Mouse (Mus musculus): ENCODE measurements around the gene Myo16. TPM values are rescaled to one million over a fixed set of nuclear protein-coding genes. Genes with fewer than 3 reads are reported as not detected.

Gene Myo16
- polyA plus RNA-seq, 1 experiment from 2014 or later, result 2.0 TPM

- ATAC-seq (no peak), DNase-seq (ENCODE audit: low spot score) (no peak)
- Histone ChIP-seq H3K4me3 (ENCODE audit: low read depth, low read length) (no peak overlapping the region), H3K9me3 (replicated peaks; ENCODE audit: control insufficient read depth, low read length) (no peaks in the 10 kb centered on the region), H3K4me2 (ENCODE audit: low read length) (no peak overlapping the region), H3K4me1 (ENCODE audit: control insufficient read depth, insufficient read depth, low read length) (no peaks in the 10 kb centered on the region), H3K27ac (ENCODE audit: low read depth, low read length) (no peak overlapping the region), H3K9ac (ENCODE audit: low read length) (no peak overlapping the region), H3K27me3 (replicated peaks; ENCODE audit: control insufficient read depth, insufficient read depth, low read length) (no peaks in the 10 kb centered on the region), H3K36me3 (ENCODE audit: control insufficient read depth, insufficient read depth, low read length) (no peaks in the 10 kb centered on the region)
- WGBS, result 85% methylated on average over 1 of the region's 1 CpGs
These were observed 196.7 kb downstream of the Myo16 start for GRCm38 (mm10) chr8:10350451-10350850.

GRCm38 (mm10) chr8:10358711-10359110 is 205.0 kb downstream of the Myo16 start:
- Histone ChIP-seq H3K4me1 (ENCODE audit: control insufficient read depth, insufficient read depth, low read length) (0 out of 2 replicates have a peak, but pooled peaks cover 4% of the 10 kb centered on the region), H3K4me2 (ENCODE audit: low read length) (no peak overlapping the region), H3K4me3 (ENCODE audit: low read depth, low read length) (no peak overlapping the region), H3K27ac (ENCODE audit: low read depth, low read length) (no peak overlapping the region), H3K36me3 (ENCODE audit: control insufficient read depth, insufficient read depth, low read length) (no peaks in the 10 kb centered on the region), H3K27me3 (replicated peaks; ENCODE audit: control insufficient read depth, insufficient read depth, low read length) (no peaks in the 10 kb centered on the region), H3K9ac (ENCODE audit: low read length) (no peak overlapping the region), H3K9me3 (replicated peaks; ENCODE audit: control insufficient read depth, low read length) (0 out of 2 replicates have a peak, but pooled peaks cover 2% of the 10 kb centered on the region)
- 86% methylated on average over 4 of the region's 4 CpGs for WGBS
- DNase-seq (ENCODE audit: low spot score), result no peak
- no peak for ATAC-seq

- Histone ChIP-seq H3K36me3 (ENCODE audit: control insufficient read depth, insufficient read depth, low read length) (no peaks in the 10 kb centered on the region), H3K9ac (ENCODE audit: low read length) (no peak overlapping the region), H3K27ac (ENCODE audit: low read depth, low read length) (no peak overlapping the region), H3K4me2 (ENCODE audit: low read length) (no peak overlapping the region), H3K4me3 (ENCODE audit: low read depth, low read length) (no peak overlapping the region), H3K27me3 (replicated peaks; ENCODE audit: control insufficient read depth, insufficient read depth, low read length) (no peaks in the 10 kb centered on the region), H3K4me1 (ENCODE audit: control insufficient read depth, insufficient read depth, low read length) (0 out of 2 replicates have a peak, but pooled peaks cover 4% of the 10 kb centered on the region), H3K9me3 (replicated peaks; ENCODE audit: control insufficient read depth, low read length) (0 out of 2 replicates have a peak, but pooled peaks cover 2% of the 10 kb centered on the region)
- ATAC-seq (no peak), DNase-seq (ENCODE audit: low spot score) (no peak)
- 98% methylated on average over 2 of the region's 2 CpGs for whole genome bisulfite sequencing
These were observed 209.2 kb downstream of the Myo16 start for GRCm38 (mm10) chr8:10362949-10363348.

- DNase-seq (ENCODE audit: low spot score), result no peak
- no peak overlapping the region for H3K4me2 ChIP-seq (ENCODE audit: low read length)
- WGBS, result 71% methylated on average over 13 of the region's 13 CpGs
- no peaks in the 10 kb centered on the region for H3K9me3 ChIP-seq (replicated peaks; ENCODE audit: control insufficient read depth, low read length)
- H3K4me1 ChIP-seq (ENCODE audit: control insufficient read depth, insufficient read depth, low read length), result 0 out of 2 replicates have a peak, but pooled peaks cover 4% of the 10 kb centered on the region
- no peak overlapping the region for H3K27ac ChIP-seq (ENCODE audit: low read depth, low read length)
- H3K36me3 ChIP-seq (ENCODE audit: control insufficient read depth, insufficient read depth, low read length), result no peaks in the 10 kb centered on the region
- H3K4me3 ChIP-seq (ENCODE audit: low read depth, low read length), result no peak overlapping the region
- no peak overlapping the region for H3K9ac ChIP-seq (ENCODE audit: low read length)
- no peaks in the 10 kb centered on the region for H3K27me3 ChIP-seq (replicated peaks; ENCODE audit: control insufficient read depth, insufficient read depth, low read length)
- no peak for ATAC-seq
These were observed 210.1 kb downstream of the Myo16 start for GRCm38 (mm10) chr8:10363654-10364406.

GRCm38 (mm10) chr8:10366141-10366540 is 212.4 kb downstream of the Myo16 start:
- H3K9ac ChIP-seq (ENCODE audit: low read length), result no peak overlapping the region
- H3K4me1 ChIP-seq (ENCODE audit: control insufficient read depth, insufficient read depth, low read length), result 0 out of 2 replicates have a peak, but pooled peaks cover 4% of the 10 kb centered on the region
- no peak overlapping the region for H3K27ac ChIP-seq (ENCODE audit: low read depth, low read length)
- DNase-seq (ENCODE audit: low spot score) (no peak), ATAC-seq (no peak)
- 92% methylated on average over 9 of the region's 9 CpGs for WGBS
- no peak overlapping the region for H3K4me3 ChIP-seq (ENCODE audit: low read depth, low read length)
- no peaks in the 10 kb centered on the region for H3K9me3 ChIP-seq (replicated peaks; ENCODE audit: control insufficient read depth, low read length)
- H3K36me3 ChIP-seq (ENCODE audit: control insufficient read depth, insufficient read depth, low read length), result no peaks in the 10 kb centered on the region
- no peaks in the 10 kb centered on the region for H3K27me3 ChIP-seq (replicated peaks; ENCODE audit: control insufficient read depth, insufficient read depth, low read length)
- H3K4me2 ChIP-seq (ENCODE audit: low read length), result no peak overlapping the region

- no peak overlapping the region for H3K4me2 ChIP-seq (ENCODE audit: low read length)
- H3K9ac ChIP-seq (ENCODE audit: low read length), result no peak overlapping the region
- no peak for DNase-seq (ENCODE audit: low spot score)
- H3K36me3 ChIP-seq (ENCODE audit: control insufficient read depth, insufficient read depth, low read length), result no peaks in the 10 kb centered on the region
- no peak overlapping the region for H3K27ac ChIP-seq (ENCODE audit: low read depth, low read length)
- ATAC-seq, result no peak
- WGBS, result 88% methylated on average over 2 of the region's 2 CpGs
- H3K4me3 ChIP-seq (ENCODE audit: low read depth, low read length), result no peak overlapping the region
- no peaks in the 10 kb centered on the region for H3K4me1 ChIP-seq (ENCODE audit: control insufficient read depth, insufficient read depth, low read length)
- no peaks in the 10 kb centered on the region for H3K9me3 ChIP-seq (replicated peaks; ENCODE audit: control insufficient read depth, low read length)
- H3K27me3 ChIP-seq (replicated peaks; ENCODE audit: control insufficient read depth, insufficient read depth, low read length), result no peaks in the 10 kb centered on the region
These were observed 218.9 kb downstream of the Myo16 start for GRCm38 (mm10) chr8:10372571-10372970.

GRCm38 (mm10) chr8:10387143-10387542 is 233.4 kb downstream of the Myo16 start:
- no peak overlapping the region for H3K27ac ChIP-seq (ENCODE audit: low read depth, low read length)
- no peak overlapping the region for H3K9ac ChIP-seq (ENCODE audit: low read length)
- no peaks in the 10 kb centered on the region for H3K27me3 ChIP-seq (replicated peaks; ENCODE audit: control insufficient read depth, insufficient read depth, low read length)
- WGBS, result 74% methylated on average over 1 of the region's 1 CpGs
- no peak for DNase-seq (ENCODE audit: low spot score)
- H3K4me1 ChIP-seq (ENCODE audit: control insufficient read depth, insufficient read depth, low read length), result peaks cover 7% of the 10 kb centered on the region; the same call in 1 of the 2 replicates
- H3K9me3 ChIP-seq (replicated peaks; ENCODE audit: control insufficient read depth, low read length), result no peaks in the 10 kb centered on the region
- no peaks in the 10 kb centered on the region for H3K36me3 ChIP-seq (ENCODE audit: control insufficient read depth, insufficient read depth, low read length)
- no peak overlapping the region for H3K4me3 ChIP-seq (ENCODE audit: low read depth, low read length)
- no peak overlapping the region for H3K4me2 ChIP-seq (ENCODE audit: low read length)
- ATAC-seq, result no peak

- peak; percentile 72 for ATAC-seq
- WGBS, result 9% methylated on average over 7 of the region's 7 CpGs
These were observed 237.5 kb downstream of the Myo16 start for GRCm38 (mm10) chr8:10391096-10391683.

GRCm38 (mm10) chr8:10391913-10392312 is 238.2 kb downstream of the Myo16 start:
- H3K27me3 ChIP-seq (replicated peaks; ENCODE audit: control insufficient read depth, insufficient read depth, low read length), result no peaks in the 10 kb centered on the region
- WGBS, result 18% methylated on average over 6 of the region's 6 CpGs
- DNase-seq (ENCODE audit: low spot score) (no peak), ATAC-seq (no peak)
- no peak overlapping the region for H3K4me3 ChIP-seq (ENCODE audit: low read depth, low read length)
- 0 out of 2 replicates have a peak overlapping the region, but pooled peaks have one; percentile 6 for H3K27ac ChIP-seq (ENCODE audit: low read depth, low read length)
- no peak overlapping the region for H3K9ac ChIP-seq (ENCODE audit: low read length)
- no peaks in the 10 kb centered on the region for H3K9me3 ChIP-seq (replicated peaks; ENCODE audit: control insufficient read depth, low read length)
- no peaks in the 10 kb centered on the region for H3K36me3 ChIP-seq (ENCODE audit: control insufficient read depth, insufficient read depth, low read length)
- H3K4me1 ChIP-seq (ENCODE audit: control insufficient read depth, insufficient read depth, low read length), result peaks cover 10% of the 10 kb centered on the region; the same call in 1 of the 2 replicates
- H3K4me2 ChIP-seq (ENCODE audit: low read length), result no peak overlapping the region

More at GRCm38 (mm10) chr8:10391096-10391683, 237.5 kb downstream of the Myo16 start:
- Histone ChIP-seq H3K4me1 (ENCODE audit: control insufficient read depth, insufficient read depth, low read length) (peaks cover 10% of the 10 kb centered on the region; the same call in 1 of the 2 replicates), H3K9me3 (replicated peaks; ENCODE audit: control insufficient read depth, low read length) (no peaks in the 10 kb centered on the region), H3K27ac (ENCODE audit: low read depth, low read length) (no peak overlapping the region), H3K4me3 (ENCODE audit: low read depth, low read length) (no peak overlapping the region), H3K4me2 (ENCODE audit: low read length) (no peak overlapping the region), H3K9ac (ENCODE audit: low read length) (no peak overlapping the region), H3K27me3 (replicated peaks; ENCODE audit: control insufficient read depth, insufficient read depth, low read length) (no peaks in the 10 kb centered on the region), H3K36me3 (ENCODE audit: control insufficient read depth, insufficient read depth, low read length) (no peaks in the 10 kb centered on the region)
- peak; percentile 82 for DNase-seq (ENCODE audit: low spot score)
